Mouse (Mus musculus): ENCODE measurements around the gene Setmar. TPM values are rescaled to one million over a fixed set of nuclear protein-coding genes. Genes with fewer than 3 reads are reported as not detected.
"Not testable (repeated sequence)": the region's sequence is repeated elsewhere in the genome, so short reads cannot be mapped to it uniquely, and the experiment has no call there.

The Setmar gene
- 1.7 and 2.1 TPM in 2 replicates for polyA plus RNA-seq (2015; fragmentation: Nextera tagmentation; extraction: Ambion mirVana)

DNA sequence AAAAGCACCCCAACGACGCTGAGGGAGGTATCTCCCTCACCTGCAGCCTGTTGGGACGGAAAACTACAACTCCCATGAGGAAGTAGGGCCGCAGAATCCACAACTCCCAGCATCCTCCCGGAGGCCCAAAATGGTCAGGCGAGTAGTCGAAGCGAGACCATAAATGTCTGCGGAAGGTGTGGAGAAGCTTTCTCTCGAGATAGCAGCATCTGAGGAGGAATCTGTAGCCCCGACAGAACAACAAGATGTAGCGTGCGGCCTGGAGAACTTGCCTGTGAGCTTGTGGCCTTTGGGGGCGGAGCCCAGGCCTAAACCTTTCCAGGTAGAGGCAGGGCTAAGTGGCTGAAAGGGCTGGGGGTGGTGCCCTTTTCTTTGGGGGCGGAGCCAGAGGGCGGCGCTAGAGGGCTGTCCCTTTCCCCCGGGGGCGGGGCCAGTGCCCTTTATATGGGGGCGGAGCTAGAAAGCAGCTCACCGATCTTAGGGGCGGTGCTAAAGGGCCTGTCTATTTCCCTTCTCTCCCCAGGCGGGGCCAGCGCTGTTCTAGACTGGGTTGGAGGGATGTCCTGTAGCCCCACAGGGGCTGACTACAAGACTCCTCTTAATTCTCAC, at the start of gene Setmar:
Gene Setmar (plus strand): TSS at position 128 of the 609 bp plus-strand sequence.
- ATAC-seq (peak; percentile 98), DNase-seq (peak; percentile 98)
- Histone ChIP-seq H3K36me3 (replicated peaks; ENCODE audit: insufficient read depth, low read length) (no peaks in the 10 kb centered on the region), H3K4me1 (ENCODE audit: insufficient read depth) (peaks cover 3% of the 10 kb centered on the region; the same call in 1 of the 2 replicates), H3K4me2 (ENCODE audit: low read depth, low read length) (peak within 1 kb of the TSS; percentile 89), H3K27ac (ENCODE audit: low read depth) (peak within 1 kb of the TSS; percentile 71), H3K4me3 (ENCODE audit: low read depth, low read length) (peak within 1 kb of the TSS; percentile 58), H3K9ac (replicated peaks) (peak within 1 kb of the TSS; percentile 35), H3K27me3 (ENCODE audit: insufficient read depth, low read length) (no peaks in the 10 kb centered on the region), H3K9me3 (ENCODE audit: low read length) (no peaks in the 10 kb centered on the region)
- WGBS (ENCODE audit: insufficient replicate concordance), result under 1% methylated on average over 24 of the region's 24 CpGs
- no peak for TF ChIP-seq EP300 (IDR thresholded peaks at IDR 0.05; ENCODE audit: low read depth)
- peak; percentile 33 for TF ChIP-seq CTCF (IDR thresholded peaks at IDR 0.05; ENCODE audit: low read depth)

- DNase-seq, result no peak
- H3K9ac ChIP-seq (replicated peaks), result no peak overlapping the region
- no peaks in the 10 kb centered on the region for H3K36me3 ChIP-seq (replicated peaks; ENCODE audit: insufficient read depth, low read length)
- H3K27ac ChIP-seq (ENCODE audit: low read depth), result no peak overlapping the region
- H3K4me1 ChIP-seq (ENCODE audit: insufficient read depth), result no peaks in the 10 kb centered on the region
- H3K27me3 ChIP-seq (ENCODE audit: insufficient read depth, low read length), result no peaks in the 10 kb centered on the region
- no peaks in the 10 kb centered on the region for H3K9me3 ChIP-seq (ENCODE audit: low read length)
- TF ChIP-seq EP300 (IDR thresholded peaks at IDR 0.05; ENCODE audit: low read depth) (no peak), CTCF (IDR thresholded peaks at IDR 0.05; ENCODE audit: low read depth) (no peak)
- H3K4me3 ChIP-seq (ENCODE audit: low read depth, low read length), result no peak overlapping the region
- no peak for ATAC-seq
- WGBS (ENCODE audit: insufficient replicate concordance), result 81% methylated on average over 5 of the region's 5 CpGs
- no peak overlapping the region for H3K4me2 ChIP-seq (ENCODE audit: low read depth, low read length)
Observed at GRCm38 (mm10) chr6:108021646-108022045, 43.2 kb upstream of the Setmar start.

GRCm38 (mm10) chr6:108055041-108055440, 9.8 kb upstream of the Setmar start:
- H3K4me2 ChIP-seq (ENCODE audit: low read depth, low read length); H3K9ac ChIP-seq (replicated peaks); H3K36me3 ChIP-seq (replicated peaks; ENCODE audit: insufficient read depth, low read length); H3K4me1 ChIP-seq (ENCODE audit: insufficient read depth); H3K4me3 ChIP-seq (ENCODE audit: low read depth, low read length); H3K9me3 ChIP-seq (ENCODE audit: low read length); ATAC-seq; H3K27ac ChIP-seq (ENCODE audit: low read depth); H3K27me3 ChIP-seq (ENCODE audit: insufficient read depth, low read length): not testable (repeated sequence)
- peak; percentile 80 for TF ChIP-seq CTCF (IDR thresholded peaks at IDR 0.05; ENCODE audit: low read depth)
- peak; percentile 42 for DNase-seq
- 0% methylated on average over 1 of the region's 2 CpGs for WGBS (ENCODE audit: insufficient replicate concordance)

GRCm38 (mm10) chr6:108055946-108056345, 8.9 kb upstream of the Setmar start:
- no peak overlapping the region for H3K4me3 ChIP-seq (ENCODE audit: low read depth, low read length)
- ATAC-seq, result no peak

DNA sequence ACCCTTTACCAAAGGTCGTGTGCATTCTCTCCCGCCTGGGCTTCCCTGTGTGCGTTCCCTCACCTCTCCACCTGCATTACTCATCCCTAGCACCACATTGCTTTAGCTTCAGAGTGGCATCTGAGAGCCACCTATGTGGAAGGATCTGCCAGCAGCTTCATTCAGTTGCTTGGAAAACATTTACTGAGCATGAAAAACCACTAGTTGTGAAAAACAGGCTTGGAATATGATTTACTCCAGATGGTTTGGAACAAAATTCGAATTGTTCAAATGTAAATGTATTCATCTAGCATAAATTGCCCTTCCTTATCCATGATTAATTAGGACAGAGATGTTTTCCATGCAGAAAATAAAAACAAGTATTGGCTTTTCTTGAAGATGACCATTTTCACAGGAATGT, 7.5 kb upstream of the Setmar start:
- H3K27me3 ChIP-seq (ENCODE audit: insufficient read depth, low read length), result no peaks in the 10 kb centered on the region
- WGBS (ENCODE audit: insufficient replicate concordance), result 49% methylated on average over 4 of the region's 4 CpGs
- no peak overlapping the region for H3K27ac ChIP-seq (ENCODE audit: low read depth)
- TF ChIP-seq CTCF (IDR thresholded peaks at IDR 0.05; ENCODE audit: low read depth), result no peak
- TF ChIP-seq EP300 (IDR thresholded peaks at IDR 0.05; ENCODE audit: low read depth), result no peak
- H3K36me3 ChIP-seq (replicated peaks; ENCODE audit: insufficient read depth, low read length), result no peaks in the 10 kb centered on the region
- no peak for ATAC-seq
- H3K9me3 ChIP-seq (ENCODE audit: low read length), result no peaks in the 10 kb centered on the region
- H3K9ac ChIP-seq (replicated peaks), result no peak overlapping the region
- no peak for DNase-seq
- no peaks in the 10 kb centered on the region for H3K4me1 ChIP-seq (ENCODE audit: insufficient read depth)
- no peak overlapping the region for H3K4me3 ChIP-seq (ENCODE audit: low read depth, low read length)
- H3K4me2 ChIP-seq (ENCODE audit: low read depth, low read length), result no peak overlapping the region

More at GRCm38 (mm10) chr6:108055946-108056345, 8.9 kb upstream of the Setmar start:
- H3K27ac ChIP-seq (ENCODE audit: low read depth), result no peak overlapping the region
- DNase-seq, result no peak
- H3K4me2 ChIP-seq (ENCODE audit: low read depth, low read length), result no peak overlapping the region
- no peaks in the 10 kb centered on the region for H3K36me3 ChIP-seq (replicated peaks; ENCODE audit: insufficient read depth, low read length)
- WGBS (ENCODE audit: insufficient replicate concordance), result 35% methylated on average over 3 of the region's 3 CpGs
- no peaks in the 10 kb centered on the region for H3K9me3 ChIP-seq (ENCODE audit: low read length)
- no peak overlapping the region for H3K9ac ChIP-seq (replicated peaks)
- no peaks in the 10 kb centered on the region for H3K4me1 ChIP-seq (ENCODE audit: insufficient read depth)
- H3K27me3 ChIP-seq (ENCODE audit: insufficient read depth, low read length), result no peaks in the 10 kb centered on the region
- no peak for TF ChIP-seq EP300 (IDR thresholded peaks at IDR 0.05; ENCODE audit: low read depth)
- TF ChIP-seq CTCF (IDR thresholded peaks at IDR 0.05; ENCODE audit: low read depth), result no peak

DNA sequence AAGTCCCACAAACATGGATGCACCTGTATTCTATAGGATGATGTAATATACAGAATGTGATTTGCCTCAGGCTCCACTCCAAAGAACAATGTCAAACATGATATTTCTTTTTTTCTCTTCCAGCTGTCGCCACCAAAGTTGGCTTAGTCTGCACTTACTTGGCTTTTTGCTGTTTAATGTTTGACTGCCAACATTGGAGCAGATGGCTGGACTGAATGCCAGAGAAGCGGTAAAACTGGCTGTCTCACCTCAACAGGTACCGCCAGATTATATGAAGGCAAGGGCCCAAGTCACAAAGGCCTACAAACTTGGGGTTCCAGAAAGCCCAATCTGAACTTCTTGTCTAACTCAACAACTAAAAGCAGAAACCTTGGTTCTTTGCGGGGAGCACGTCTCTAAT, 6.8 kb upstream of the Setmar start:
- TF ChIP-seq EP300 (IDR thresholded peaks at IDR 0.05; ENCODE audit: low read depth), result no peak
- TF ChIP-seq CTCF (IDR thresholded peaks at IDR 0.05; ENCODE audit: low read depth), result no peak
- Histone ChIP-seq H3K4me1 (ENCODE audit: insufficient read depth) (no peaks in the 10 kb centered on the region), H3K36me3 (replicated peaks; ENCODE audit: insufficient read depth, low read length) (no peaks in the 10 kb centered on the region), H3K4me2 (ENCODE audit: low read depth, low read length) (no peak overlapping the region), H3K9me3 (ENCODE audit: low read length) (no peaks in the 10 kb centered on the region), H3K27me3 (ENCODE audit: insufficient read depth, low read length) (no peaks in the 10 kb centered on the region), H3K27ac (ENCODE audit: low read depth) (no peak overlapping the region), H3K9ac (replicated peaks) (no peak overlapping the region), H3K4me3 (ENCODE audit: low read depth, low read length) (no peak overlapping the region)
- ATAC-seq (no peak), DNase-seq (no peak)
- WGBS (ENCODE audit: insufficient replicate concordance), result 71% methylated on average over 5 of the region's 5 CpGs
